Mouse (Mus musculus) forebrain, embryonic 12.5 days (tissue): ENCODE data around the gene Kpnb1. TPM values are rescaled to one million over a fixed set of nuclear protein-coding genes. Genes with fewer than 3 reads are reported as not detected.

Source experiments
- ATAC-seq: fragments of 200-750 bp; cut with Nextera tagmentation; 2 replicates; pipeline ENCODE4 v1.8.0; 2017; ENCODE audit warnings: moderate TSS enrichment; ENCODE audit not compliant: low FRiP score
- H3K27ac ChIP-seq: fragments of 300-500 bp; sonication (generic); 2 replicates; pipeline ENCODE4 v1.5.1; 2016; ENCODE audit warnings: mild to moderate bottlenecking
- H3K27me3 ChIP-seq: fragments of 300-500 bp; sonication (generic); 2 replicates; pipeline ENCODE4 v1.6.1; 2016; ENCODE audit warnings: mild to moderate bottlenecking
- H3K36me3 ChIP-seq: fragments of 300-500 bp; sonication (generic); replicated peaks from 2 replicates; pipeline ENCODE4 v1.6.1; 2016; ENCODE audit warnings: mild to moderate bottlenecking
- H3K4me1 ChIP-seq: fragments of 300-500 bp; sonication (generic); 2 replicates; pipeline ENCODE4 v1.6.1; 2016
- H3K4me2 ChIP-seq: fragments of 300-500 bp; sonication (generic); 2 replicates; pipeline ENCODE4 v1.6.1; 2016; ENCODE audit warnings: mild to moderate bottlenecking, moderate library complexity
- H3K4me3 ChIP-seq: fragments of 300-500 bp; sonication (generic); replicated peaks from 2 replicates; pipeline ENCODE4 v1.5.1; 2016; ENCODE audit warnings: mild to moderate bottlenecking
- H3K9ac ChIP-seq: fragments of 300-500 bp; sonication (generic); 2 replicates; pipeline ENCODE4 v1.6.1; 2016; ENCODE audit warnings: mild to moderate bottlenecking
- H3K9me3 ChIP-seq: fragments of 300-500 bp; sonication (generic); 2 replicates; pipeline ENCODE4 v1.6.1; 2016
- WGBS: fragments of 180-500 bp; shearing (Covaris S2); methylation state at CpG from one replicate; pipeline ENCODE4 v1.1.7; 2016; 5-methylcytosine and 5-hydroxymethylcytosine counted together
- polyA plus RNA-seq: library from polyadenylated mRNA; unstranded; fragments of >200 nt; fragmentation: Nextera tagmentation; extraction: Ambion mirVana; gene quantifications from 2 replicates; pipeline ENCODE4 v1.2.1, GENCODE M21; 2016

Kpnb1 gene
- polyA plus RNA-seq, 1 experiment from 2014 or later = 73.9 TPM

DNA sequence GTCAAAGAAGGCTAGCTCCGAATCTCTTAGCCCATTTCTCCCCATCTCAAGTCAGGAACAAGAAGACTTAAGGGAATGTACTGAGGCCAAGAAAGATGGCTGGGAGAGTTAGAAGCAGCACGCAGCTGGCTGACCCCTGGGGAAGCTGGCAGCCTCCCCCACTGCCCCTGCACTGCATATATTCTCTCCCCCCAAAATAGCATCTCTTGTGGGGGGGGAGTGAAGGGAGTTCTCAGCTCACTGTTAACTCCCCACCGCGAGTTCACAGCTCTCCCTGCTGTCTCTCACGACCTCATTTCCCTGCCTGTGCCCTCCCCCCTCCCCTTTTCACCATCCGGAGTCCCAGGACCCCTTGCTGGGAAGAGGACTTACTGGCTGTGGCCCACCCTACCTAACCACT, 55.5 kb downstream of the Kpnb1 start:
- Histone ChIP-seq H3K27ac (no peak overlapping the region), H3K36me3 (no peaks in the 10 kb centered on the region), H3K4me1 (no peaks in the 10 kb centered on the region), H3K4me3 (no peak overlapping the region), H3K4me2 (no peak overlapping the region), H3K9me3 (no peaks in the 10 kb centered on the region), H3K27me3 (peaks cover 51% of the 10 kb centered on the region), H3K9ac (no peak overlapping the region)
- 30% methylated on average over 6 of the region's 6 CpGs for WGBS
- no peak for ATAC-seq

GRCm38 (mm10) chr11:97131683-97132082, 56.0 kb downstream of the Kpnb1 start:
- ATAC-seq = no peak
- no peak overlapping the region for H3K4me2 ChIP-seq
- H3K9ac ChIP-seq = no peak overlapping the region
- WGBS = 84% methylated on average over 2 of the region's 2 CpGs
- H3K27me3 ChIP-seq = peaks cover 47% of the 10 kb centered on the region
- H3K9me3 ChIP-seq = no peaks in the 10 kb centered on the region
- H3K4me3 ChIP-seq = no peak overlapping the region
- no peak overlapping the region for H3K27ac ChIP-seq
- H3K4me1 ChIP-seq = peaks cover 4% of the 10 kb centered on the region; the same call in 1 of the 2 replicates
- no peaks in the 10 kb centered on the region for H3K36me3 ChIP-seq

GRCm38 (mm10) chr11:97130318-97130717, 57.4 kb downstream of the Kpnb1 start:
- ATAC-seq = no peak
- Histone ChIP-seq H3K4me2 (no peak overlapping the region), H3K36me3 (no peaks in the 10 kb centered on the region), H3K4me1 (peaks cover 7% of the 10 kb centered on the region; the same call in 1 of the 2 replicates), H3K9me3 (no peaks in the 10 kb centered on the region), H3K4me3 (no peak overlapping the region), H3K9ac (no peak overlapping the region), H3K27ac (no peak overlapping the region), H3K27me3 (peaks cover 55% of the 10 kb centered on the region)
- WGBS = 83% methylated on average over 7 of the region's 7 CpGs

DNA sequence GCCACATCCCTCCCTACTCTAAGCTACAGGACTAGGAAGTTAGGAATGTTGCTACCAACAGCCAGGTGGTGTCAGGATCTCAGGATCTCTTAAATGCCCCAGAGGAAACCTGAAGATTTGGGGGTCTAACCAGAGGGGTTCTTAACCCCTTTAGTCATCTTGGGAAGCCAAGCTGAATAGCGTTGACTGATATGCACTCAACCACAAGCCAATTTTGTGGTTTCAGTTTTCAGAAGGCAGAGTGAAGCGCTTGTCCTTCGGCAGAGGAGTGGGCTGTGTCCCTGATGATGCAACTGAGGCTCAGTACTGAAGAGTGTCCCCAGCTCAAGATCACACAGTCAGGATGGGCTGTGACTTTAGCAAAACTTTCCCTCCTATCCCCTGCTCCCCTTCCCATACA, 58.7 kb downstream of the Kpnb1 start:
- no peak for ATAC-seq
- Histone ChIP-seq H3K27ac (no peak overlapping the region), H3K36me3 (no peaks in the 10 kb centered on the region), H3K4me3 (no peak overlapping the region), H3K4me2 (no peak overlapping the region), H3K27me3 (peaks cover 50% of the 10 kb centered on the region), H3K4me1 (peaks cover 19% of the 10 kb centered on the region), H3K9me3 (no peaks in the 10 kb centered on the region), H3K9ac (no peak overlapping the region)
- 72% methylated on average over 3 of the region's 3 CpGs for WGBS

GRCm38 (mm10) chr11:97127470-97128223, 60.0 kb downstream of the Kpnb1 start:
- Histone ChIP-seq H3K36me3 (no peaks in the 10 kb centered on the region), H3K4me2 (peak overlapping the region; percentile 71), H3K4me1 (peaks cover 26% of the 10 kb centered on the region), H3K9ac (peak overlapping the region; percentile 38; the same call in 1 of the 2 replicates), H3K27me3 (peaks cover 43% of the 10 kb centered on the region), H3K9me3 (no peaks in the 10 kb centered on the region), H3K27ac (no peak overlapping the region), H3K4me3 (peak overlapping the region; percentile 38)
- ATAC-seq = no peak
- 14% methylated on average over 19 of the region's 19 CpGs for WGBS

GRCm38 (mm10) chr11:97126645-97127468, 60.8 kb downstream of the Kpnb1 start:
- peak overlapping the region; percentile 71 for H3K4me2 ChIP-seq
- peak; percentile 61; the same call in 1 of the 2 replicates for ATAC-seq
- H3K9me3 ChIP-seq = no peaks in the 10 kb centered on the region
- H3K4me3 ChIP-seq = peak overlapping the region; percentile 38
- peak overlapping the region; percentile 38; the same call in 1 of the 2 replicates for H3K9ac ChIP-seq
- peaks cover 26% of the 10 kb centered on the region for H3K4me1 ChIP-seq
- H3K36me3 ChIP-seq = no peaks in the 10 kb centered on the region
- 5% methylated on average over 32 of the region's 32 CpGs for WGBS
- peaks cover 40% of the 10 kb centered on the region for H3K27me3 ChIP-seq
- H3K27ac ChIP-seq = no peak overlapping the region

GRCm38 (mm10) chr11:97124266-97125036, 63.2 kb downstream of the Kpnb1 start:
- Histone ChIP-seq H3K9me3 (no peaks in the 10 kb centered on the region), H3K9ac (no peak overlapping the region), H3K4me1 (peaks cover 29% of the 10 kb centered on the region), H3K36me3 (no peaks in the 10 kb centered on the region), H3K27ac (no peak overlapping the region), H3K4me2 (no peak overlapping the region), H3K27me3 (peaks cover 30% of the 10 kb centered on the region), H3K4me3 (no peak overlapping the region)
- ATAC-seq = no peak
- WGBS = 68% methylated on average over 10 of the region's 10 CpGs

DNA sequence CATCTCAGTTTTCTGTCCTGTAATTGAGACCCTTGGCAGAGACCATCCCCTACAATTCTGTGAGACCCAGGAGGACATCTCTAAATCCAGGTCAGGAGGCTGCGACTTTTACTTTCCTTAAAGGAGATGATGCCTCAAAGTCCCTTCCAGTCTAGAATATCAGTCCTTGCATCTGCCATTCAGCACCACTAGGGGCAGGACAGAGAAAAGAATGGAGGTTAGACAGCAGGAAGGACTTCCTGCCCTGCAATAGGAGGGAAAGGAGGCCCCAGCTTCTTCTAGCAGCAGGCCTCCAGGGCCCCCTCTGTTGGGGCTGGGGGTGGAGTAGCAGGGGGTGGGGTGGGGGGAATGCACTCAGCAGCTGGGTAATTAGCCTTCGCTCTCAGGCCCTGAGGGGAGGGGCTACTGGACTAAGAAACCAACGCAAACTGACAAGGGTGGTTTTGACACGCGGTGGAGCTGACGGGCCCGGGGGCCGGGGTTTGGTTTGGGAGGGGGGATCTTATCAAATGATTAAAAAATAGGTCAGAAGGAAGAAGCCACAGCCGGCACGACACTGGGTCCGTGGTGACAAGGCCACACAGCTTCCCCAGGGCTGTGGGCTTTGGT, 64.3 kb downstream of the Kpnb1 start:
- WGBS = 20% methylated on average over 11 of the region's 11 CpGs
- Histone ChIP-seq H3K4me3 (no peak overlapping the region), H3K27me3 (peaks cover 33% of the 10 kb centered on the region), H3K27ac (no peak overlapping the region), H3K9me3 (no peaks in the 10 kb centered on the region), H3K4me1 (peaks cover 29% of the 10 kb centered on the region), H3K9ac (0 out of 2 replicates have a peak overlapping the region, but pooled peaks have one; percentile 4), H3K4me2 (no peak overlapping the region), H3K36me3 (no peaks in the 10 kb centered on the region)
- ATAC-seq = 0 out of 2 replicates have a peak, but pooled peaks have one; percentile 36

DNA sequence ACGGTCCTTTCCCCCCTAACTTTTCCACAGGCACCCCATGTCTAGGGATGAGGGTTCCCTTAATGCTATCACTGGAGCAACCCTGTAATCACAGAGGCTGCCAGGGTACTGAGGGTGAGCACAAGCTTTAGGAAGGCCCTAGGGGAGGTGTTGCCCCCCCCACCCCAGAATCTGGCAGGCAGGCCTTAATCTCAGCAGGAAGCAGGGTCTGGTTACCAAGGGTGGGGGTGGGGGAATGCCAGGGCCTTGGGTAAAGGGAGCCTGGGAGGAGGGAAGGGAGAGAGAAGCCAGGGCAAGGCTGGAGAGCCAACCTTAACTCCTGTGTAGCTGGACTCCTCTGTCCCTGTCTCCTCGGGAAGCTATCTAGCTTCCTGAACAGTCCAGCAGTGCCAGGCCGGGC, 67.0 kb downstream of the Kpnb1 start:
- no peaks in the 10 kb centered on the region for H3K36me3 ChIP-seq
- no peak overlapping the region for H3K27ac ChIP-seq
- H3K9ac ChIP-seq = no peak overlapping the region
- peaks cover 43% of the 10 kb centered on the region for H3K27me3 ChIP-seq
- H3K4me1 ChIP-seq = peaks cover 24% of the 10 kb centered on the region
- H3K4me2 ChIP-seq = no peak overlapping the region
- no peak for ATAC-seq
- no peaks in the 10 kb centered on the region for H3K9me3 ChIP-seq
- H3K4me3 ChIP-seq = no peak overlapping the region
- 75% methylated on average over 3 of the region's 3 CpGs for WGBS

- Histone ChIP-seq H3K9ac (no peak overlapping the region), H3K4me1 (peaks cover 28% of the 10 kb centered on the region), H3K27ac (no peak overlapping the region), H3K4me2 (no peak overlapping the region), H3K4me3 (no peak overlapping the region), H3K36me3 (no peaks in the 10 kb centered on the region), H3K27me3 (peaks cover 47% of the 10 kb centered on the region), H3K9me3 (no peaks in the 10 kb centered on the region)
- WGBS = 58% methylated on average over 10 of the region's 10 CpGs
- no peak for ATAC-seq
Observed at GRCm38 (mm10) chr11:97120221-97120620, 67.5 kb downstream of the Kpnb1 start.

GRCm38 (mm10) chr11:97115797-97116196, 71.9 kb downstream of the Kpnb1 start:
- no peaks in the 10 kb centered on the region for H3K36me3 ChIP-seq
- peak overlapping the region; percentile 41 for H3K4me3 ChIP-seq

More at GRCm38 (mm10) chr11:97115797-97116196, 71.9 kb downstream of the Kpnb1 start:
- Histone ChIP-seq H3K27ac (no peak overlapping the region), H3K27me3 (peaks cover 85% of the 10 kb centered on the region), H3K9ac (no peak overlapping the region), H3K9me3 (no peaks in the 10 kb centered on the region), H3K4me1 (peaks cover 24% of the 10 kb centered on the region), H3K4me2 (peak overlapping the region; percentile 69)
- WGBS = 7% methylated on average over 11 of the region's 11 CpGs
- no peak for ATAC-seq
